Mouse (Mus musculus) T-helper 17 cell (primary cell): Measurements from ENCODE around the gene Bcl2l13.

ENCODE experiments used
- in situ Hi-C, 2 experiments: fragments of 300-600 bp; cut with MboI, MseI; formaldehyde crosslinking; loops; 1 replicate in 1 of 2; 2 replicates in 1 of 2; pipeline ENCODE4 v1.15.1; 2025; ENCODE audit warnings: high pct_unique_total_duplicates in 2 of 2

The Bcl2l13 gene

GRCm38 (mm10) chr6:120926880-120927279, 90.9 kb downstream of the Bcl2l13 start:
- in situ Hi-C loops: loop anchor here in 1 of 2 experiments (10.0 kb wide), 1 partner anchor 1888 kb away; the partner anchor contains the start of gene Foxj2

GRCm38 (mm10) chr6:120927765-120928164, 91.8 kb downstream of the Bcl2l13 start:
- in situ Hi-C loops: loop anchor here in 1 of 2 experiments (10.0 kb wide), 1 partner anchor 1887 kb away; the partner anchor contains the start of gene Foxj2

DNA sequence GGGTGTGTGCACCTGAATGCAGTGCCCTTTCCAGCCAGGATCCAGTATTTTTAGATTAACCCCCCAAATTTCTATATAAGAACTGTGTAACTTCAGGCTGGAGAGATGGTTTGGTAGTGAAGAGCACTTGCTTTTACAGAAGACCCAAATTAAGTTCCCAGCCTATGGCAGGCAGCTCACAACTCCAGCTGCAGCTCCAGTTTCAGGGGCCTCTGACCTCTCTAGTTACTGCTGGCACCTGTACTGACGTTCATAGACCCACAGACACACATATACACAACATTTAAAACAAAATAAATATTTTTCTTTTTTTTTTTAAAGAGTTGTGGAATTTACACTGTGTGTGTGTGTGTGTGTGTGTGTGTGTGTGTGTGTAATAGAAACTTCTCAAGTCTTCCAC, 93.4 kb downstream of the Bcl2l13 start:
- in situ Hi-C loops: loop anchor here in 1 of 2 experiments (10.0 kb wide), 1 partner anchor 1885 kb away; the partner anchor contains the start of gene Foxj2

- in situ Hi-C loops: no loop called here
These were observed 94.7 kb downstream of the Bcl2l13 start for GRCm38 (mm10) chr6:120930450-120931306.

- in situ Hi-C loops: no loop called here
These were observed 96.6 kb downstream of the Bcl2l13 start for GRCm38 (mm10) chr6:120932597-120932996.

GRCm38 (mm10) chr6:120933670-120934069, 97.7 kb downstream of the Bcl2l13 start:
- in situ Hi-C loops: no loop called here

DNA sequence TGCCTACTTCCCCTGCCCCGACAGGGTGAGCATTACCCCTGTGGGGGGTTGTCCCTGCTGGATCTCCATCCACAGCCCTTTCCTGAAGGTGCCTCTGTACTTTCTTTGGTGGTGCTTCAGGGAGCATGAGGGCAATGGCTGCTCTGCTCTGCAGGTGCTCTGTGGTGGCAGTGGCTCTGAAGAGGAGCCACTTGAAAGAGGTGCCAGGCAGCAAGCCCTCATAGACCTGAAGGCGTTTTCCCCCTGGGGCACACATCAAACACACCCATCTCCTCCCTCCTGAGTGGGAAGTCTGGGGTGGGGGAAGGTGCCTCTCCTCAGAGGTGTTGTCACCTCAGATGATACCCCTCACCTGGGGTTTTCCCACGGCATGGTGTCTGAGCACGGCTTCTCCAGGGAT, 98.2 kb downstream of the Bcl2l13 start:
- in situ Hi-C loops: no loop called here

DNA sequence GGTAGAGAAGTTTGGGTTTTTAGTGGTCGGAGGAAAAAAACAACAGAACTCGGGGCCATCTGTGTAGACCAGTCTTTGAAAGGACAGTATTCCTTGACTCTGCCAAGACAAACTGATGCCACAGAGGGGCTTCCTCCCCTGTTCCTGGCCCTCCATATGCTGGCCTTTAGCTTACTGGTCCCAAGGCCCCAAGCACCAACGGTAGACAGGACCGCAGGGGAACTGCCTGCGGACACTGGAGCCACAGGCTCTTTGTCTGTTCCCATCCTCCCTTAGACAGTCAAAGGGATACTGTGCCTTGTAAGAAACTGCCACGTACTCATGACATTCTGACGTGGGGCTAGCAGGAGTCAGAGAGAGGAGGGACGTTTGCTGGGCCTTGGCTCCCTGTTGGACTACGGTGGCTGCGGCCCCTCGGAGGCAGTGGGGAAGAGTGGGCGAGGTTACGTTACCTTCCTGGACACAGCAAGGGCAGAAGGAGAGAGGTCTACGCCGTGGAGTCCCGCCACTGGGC, 101.1 kb downstream of the Bcl2l13 start:
- in situ Hi-C loops: no loop called here

GRCm38 (mm10) chr6:120937999-120938608, 102.1 kb downstream of the Bcl2l13 start:
- in situ Hi-C loops: no loop called here

DNA sequence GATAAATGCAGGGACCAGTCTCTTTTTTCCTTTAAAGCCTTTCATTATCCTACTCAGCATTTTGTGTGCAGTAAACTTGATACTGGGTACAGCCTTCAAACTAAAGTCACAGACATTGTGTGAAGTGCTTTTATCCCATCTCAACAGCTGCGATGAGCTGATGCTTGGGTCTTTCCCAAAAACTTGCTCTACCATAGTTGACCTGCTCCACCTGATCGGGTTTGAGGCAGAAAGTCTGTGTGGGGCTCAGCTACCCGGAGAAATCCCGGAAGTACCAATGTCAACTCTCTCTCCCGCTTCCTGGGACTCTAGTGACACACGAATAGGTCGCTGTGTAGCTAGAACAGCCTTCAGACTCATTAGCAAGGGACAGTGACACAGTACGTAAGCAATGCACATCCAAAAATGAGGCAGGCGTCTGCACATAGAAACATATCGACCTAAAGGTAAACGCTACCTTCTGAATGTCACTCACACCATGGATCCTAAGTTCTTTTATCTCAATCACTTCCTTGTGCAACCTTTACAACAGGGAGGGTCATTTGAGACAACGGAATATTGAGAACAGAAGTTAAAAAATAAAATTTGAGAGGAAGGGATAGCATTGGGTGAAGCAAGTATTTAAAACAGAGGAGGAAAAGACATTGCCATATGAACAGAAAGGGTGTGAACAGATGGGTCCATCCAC, 102.9 kb downstream of the Bcl2l13 start:
- in situ Hi-C loops: no loop called here

DNA sequence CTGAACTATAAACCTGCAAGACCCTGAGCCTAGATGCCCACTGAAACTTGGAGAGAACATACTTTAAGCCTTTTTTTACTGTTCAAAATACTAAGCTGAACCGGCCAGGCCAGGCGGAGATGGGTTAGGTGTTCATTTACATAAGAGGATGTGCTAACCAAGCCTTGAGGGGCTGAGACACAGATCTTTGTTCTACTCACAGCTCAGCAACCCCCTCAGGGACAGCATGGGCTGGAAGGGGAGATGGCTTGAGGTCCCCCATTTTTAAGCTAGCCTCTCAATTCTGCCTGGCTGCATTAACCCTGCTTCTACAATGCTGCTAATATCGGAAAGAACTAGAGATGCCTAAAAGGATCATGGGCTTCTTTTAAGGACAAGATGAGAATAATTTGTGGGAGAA, 103.8 kb downstream of the Bcl2l13 start:
- in situ Hi-C loops: loop anchor here in 1 of 2 experiments (10.0 kb wide), 1 partner anchor 1975 kb away; no protein-coding TSS in a partner anchor

DNA sequence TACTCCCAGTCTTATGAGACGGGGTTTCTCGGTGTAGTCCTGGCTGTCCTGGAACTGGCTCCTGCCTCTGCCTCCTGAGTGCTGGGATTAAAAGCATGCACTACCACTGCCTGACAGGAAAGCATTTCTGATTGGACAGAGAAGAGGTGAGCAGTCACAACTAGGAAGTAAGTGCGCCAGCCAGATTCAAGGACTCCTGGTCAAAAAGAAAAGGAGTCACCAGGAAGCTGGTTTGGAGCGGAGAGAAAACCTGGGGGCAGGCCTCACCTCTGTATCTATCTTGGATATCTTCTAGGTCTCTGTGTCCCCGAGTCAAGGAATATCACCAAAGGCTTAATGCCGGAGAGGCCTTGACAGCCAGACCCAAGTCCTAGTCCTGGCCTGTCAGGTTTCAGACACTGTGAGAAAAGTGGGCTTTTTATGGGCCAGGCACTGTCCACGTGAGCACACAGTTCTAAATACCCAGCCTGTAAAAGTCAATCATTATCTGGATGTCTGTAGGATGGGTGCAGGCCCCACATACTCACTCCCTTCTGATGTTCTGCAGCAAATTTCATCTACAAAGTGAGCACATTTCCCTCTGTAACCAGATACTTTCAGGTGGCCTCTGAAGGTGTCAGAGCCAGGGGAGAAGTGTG, 104.6 kb downstream of the Bcl2l13 start:
- in situ Hi-C loops: loop anchor here in 1 of 2 experiments (10.0 kb wide), 1 partner anchor 1976 kb away; no protein-coding TSS in a partner anchor

GRCm38 (mm10) chr6:120941084-120941481, 105.1 kb downstream of the Bcl2l13 start:
- in situ Hi-C loops: loop anchor here in 1 of 2 experiments (10.0 kb wide), 1 partner anchor 1976 kb away; no protein-coding TSS in a partner anchor

DNA sequence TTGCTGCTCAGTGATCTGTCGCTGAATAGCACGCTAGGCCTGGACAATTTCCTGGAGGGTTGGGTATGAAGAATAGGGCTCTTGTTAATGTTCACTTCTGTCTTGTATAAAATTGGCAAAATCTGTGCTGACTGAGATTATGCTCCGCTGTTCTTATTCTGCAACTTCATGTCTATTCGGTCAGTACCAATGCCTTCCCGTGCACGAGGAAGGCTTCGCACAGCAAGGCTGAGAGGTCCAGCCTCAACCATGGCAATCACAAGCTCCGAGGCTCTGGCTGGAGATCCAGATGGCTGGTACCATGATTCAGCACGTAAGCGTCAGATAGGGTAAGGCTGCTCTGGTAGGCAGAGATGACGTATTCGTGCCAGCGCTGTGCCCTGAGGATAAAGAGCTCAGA, 105.6 kb downstream of the Bcl2l13 start:
- in situ Hi-C loops: loop anchor here in 1 of 2 experiments (10.0 kb wide), 1 partner anchor 1977 kb away; no protein-coding TSS in a partner anchor
